Mouse (Mus musculus) stomach, postnatal 0 days (tissue): ENCODE data around the gene Fbxo11. TPM values are rescaled to one million over a fixed set of nuclear protein-coding genes. Genes with fewer than 3 reads are reported as not detected.

Experiments
- ATAC-seq: fragments of 200-750 bp; cut with Nextera tagmentation; 2 replicates; pipeline ENCODE4 v1.8.0; 2017; ENCODE audit not compliant: low FRiP score, low TSS enrichment
- DNase-seq: peaks from one replicate; pipeline ENCODE4 v3.0.0-alpha.2; 2016; ENCODE audit warnings: low spot score
- H3K27ac ChIP-seq: fragments of 300-500 bp; sonication (generic); replicated peaks from 2 replicates; pipeline ENCODE4 v1.5.1; 2014; ENCODE audit warnings: mild to moderate bottlenecking, control low read depth
- H3K27me3 ChIP-seq: fragments of 300-500 bp; sonication (generic); 2 replicates; pipeline ENCODE4 v1.6.1; 2014; ENCODE audit warnings: low read length; ENCODE audit not compliant: control insufficient read depth, insufficient read depth
- H3K36me3 ChIP-seq: fragments of 300-500 bp; sonication (generic); 2 replicates; pipeline ENCODE4 v1.6.1; 2014; ENCODE audit warnings: low read length, mixed read lengths; ENCODE audit not compliant: control insufficient read depth, insufficient read depth
- H3K4me1 ChIP-seq: fragments of 300-500 bp; sonication (generic); replicated peaks from 2 replicates; pipeline ENCODE4 v1.6.1; 2014; ENCODE audit warnings: antibody characterized with exemption; ENCODE audit not compliant: control insufficient read depth, insufficient read depth
- H3K4me2 ChIP-seq: fragments of 300-500 bp; sonication (generic); replicated peaks from 2 replicates; pipeline ENCODE4 v1.6.1; 2014; ENCODE audit warnings: low read depth, mild to moderate bottlenecking, control low read depth, moderate library complexity
- H3K4me3 ChIP-seq: fragments of 300-500 bp; sonication (generic); 2 replicates; pipeline ENCODE4 v1.5.1; 2014; ENCODE audit warnings: low read depth, low read length, control low read depth
- H3K9ac ChIP-seq: fragments of 300-500 bp; sonication (generic); 2 replicates; pipeline ENCODE4 v1.6.1; 2014; ENCODE audit warnings: mild to moderate bottlenecking, low read length, control low read depth, mixed read lengths
- H3K9me3 ChIP-seq: fragments of 300-500 bp; sonication (generic); 2 replicates; pipeline ENCODE4 v1.6.1; 2016; ENCODE audit warnings: low read length; ENCODE audit not compliant: control insufficient read depth
- CTCF ChIP-seq: IDR thresholded peaks from 2 replicates; pipeline ENCODE4 v1.5.1; 2016; ENCODE audit warnings: antibody characterized with exemption, low read depth, mild to moderate bottlenecking, moderate library complexity
- EP300 ChIP-seq: optimal IDR thresholded peaks from 2 replicates; pipeline ENCODE3; 2016; ENCODE audit warnings: antibody characterized with exemption
- WGBS: fragments of 180-500 bp; shearing (Covaris S2); extraction: QIAGEN DNeasy Blood & Tissue Kit; methylation state at CpG from one replicate; pipeline ENCODE4 v1.1.7; 2014; 5-methylcytosine and 5-hydroxymethylcytosine counted together
- polyA plus RNA-seq: library from polyadenylated mRNA; unstranded; fragments of >200 nt; fragmentation: Nextera tagmentation; extraction: Ambion mirVana; gene quantifications from 2 replicates; pipeline ENCODE4 v1.2.1, GENCODE M21; 2015

Fbxo11 gene
- polyA plus RNA-seq, 1 experiment from 2014 or later: 7.7 TPM

DNA sequence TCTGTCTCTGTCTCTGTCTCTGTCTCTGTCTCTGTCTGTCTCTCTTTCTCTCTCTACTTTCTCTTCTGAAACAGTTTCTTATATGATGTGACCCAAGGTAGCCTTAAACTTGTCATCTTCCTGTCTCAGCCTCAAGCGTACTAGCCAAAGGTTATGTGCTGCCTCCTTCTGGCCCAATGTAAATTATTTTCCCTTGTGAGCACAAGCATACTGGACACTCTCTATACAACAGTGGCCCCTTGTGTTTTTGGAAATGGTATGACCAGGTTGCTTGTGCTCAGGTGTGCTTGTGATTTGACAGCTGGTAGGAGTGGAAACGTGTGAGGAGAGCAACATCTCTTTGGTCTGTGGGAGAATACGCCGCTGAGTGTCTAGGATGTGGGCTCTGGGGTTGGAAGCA, 42.6 kb upstream of the Fbxo11 start:
- no peak for ATAC-seq
- H3K36me3 ChIP-seq: no peaks in the 10 kb centered on the region
- H3K4me3 ChIP-seq: no peak overlapping the region
- TF ChIP-seq EP300: no peak
- TF ChIP-seq CTCF: peak; percentile 70
- H3K4me1 ChIP-seq: no peaks in the 10 kb centered on the region
- H3K27ac ChIP-seq: no peak overlapping the region
- H3K4me2 ChIP-seq: no peak overlapping the region
- no peak overlapping the region for H3K9ac ChIP-seq
- DNase-seq: no peak
- no peaks in the 10 kb centered on the region for H3K27me3 ChIP-seq
- H3K9me3 ChIP-seq: no peaks in the 10 kb centered on the region
- 87% methylated on average over 4 of the region's 4 CpGs for WGBS

DNA sequence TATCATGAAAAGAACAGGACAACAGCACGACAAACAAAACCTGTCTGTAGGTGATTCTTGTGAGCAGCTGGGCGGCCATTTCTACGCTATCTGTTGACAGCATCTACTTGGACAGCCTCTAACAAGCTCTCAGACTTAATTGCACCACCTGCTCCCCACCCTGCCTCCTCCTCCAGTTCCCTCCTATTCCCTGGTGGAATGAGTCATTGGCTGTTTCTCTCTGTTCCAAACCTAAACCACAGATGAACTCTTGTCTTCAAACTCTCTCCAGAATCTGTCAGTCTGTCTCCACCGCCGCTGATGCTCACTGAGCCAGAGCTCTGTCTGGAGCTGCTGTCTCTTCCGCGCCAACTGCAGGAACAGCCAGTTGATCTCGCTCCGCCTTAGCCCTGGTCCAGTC, 41.3 kb upstream of the Fbxo11 start:
- no peak for DNase-seq
- H3K4me1 ChIP-seq: no peaks in the 10 kb centered on the region
- TF ChIP-seq CTCF (no peak), EP300 (no peak)
- no peak overlapping the region for H3K27ac ChIP-seq
- WGBS: 82% methylated on average over 9 of the region's 9 CpGs
- no peaks in the 10 kb centered on the region for H3K36me3 ChIP-seq
- H3K9ac ChIP-seq: no peak overlapping the region
- no peak for ATAC-seq
- H3K9me3 ChIP-seq: no peaks in the 10 kb centered on the region
- H3K4me3 ChIP-seq: no peak overlapping the region
- H3K4me2 ChIP-seq: no peak overlapping the region
- no peaks in the 10 kb centered on the region for H3K27me3 ChIP-seq

DNA sequence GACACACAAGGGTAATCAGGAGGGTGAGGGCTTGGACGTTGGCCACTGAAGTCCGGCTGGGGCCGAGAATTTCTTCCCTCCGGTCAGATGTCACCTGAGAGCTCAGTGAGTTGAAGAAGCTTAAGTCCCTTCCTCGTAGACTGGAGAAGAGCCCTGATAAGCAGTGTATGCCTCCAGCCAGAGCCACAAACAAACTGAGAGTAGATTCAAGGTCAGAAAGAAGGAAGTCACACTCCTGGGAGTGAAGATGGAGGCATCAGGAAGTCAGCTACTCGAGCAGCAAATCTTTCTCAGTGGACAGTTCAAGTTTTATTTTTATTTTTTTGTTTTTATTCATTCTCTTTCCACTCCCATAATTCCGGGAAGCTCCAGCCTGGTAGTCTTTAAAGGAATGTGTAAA, 37.5 kb upstream of the Fbxo11 start:
- no peaks in the 10 kb centered on the region for H3K27me3 ChIP-seq
- no peak overlapping the region for H3K4me3 ChIP-seq
- 57% methylated on average over 7 of the region's 7 CpGs for WGBS
- H3K36me3 ChIP-seq: no peaks in the 10 kb centered on the region
- ATAC-seq (no peak), DNase-seq (no peak)
- H3K4me2 ChIP-seq: no peak overlapping the region
- no peaks in the 10 kb centered on the region for H3K4me1 ChIP-seq
- H3K9me3 ChIP-seq: no peaks in the 10 kb centered on the region
- TF ChIP-seq CTCF (no peak), EP300 (no peak)
- H3K9ac ChIP-seq: no peak overlapping the region
- H3K27ac ChIP-seq: no peak overlapping the region

DNA sequence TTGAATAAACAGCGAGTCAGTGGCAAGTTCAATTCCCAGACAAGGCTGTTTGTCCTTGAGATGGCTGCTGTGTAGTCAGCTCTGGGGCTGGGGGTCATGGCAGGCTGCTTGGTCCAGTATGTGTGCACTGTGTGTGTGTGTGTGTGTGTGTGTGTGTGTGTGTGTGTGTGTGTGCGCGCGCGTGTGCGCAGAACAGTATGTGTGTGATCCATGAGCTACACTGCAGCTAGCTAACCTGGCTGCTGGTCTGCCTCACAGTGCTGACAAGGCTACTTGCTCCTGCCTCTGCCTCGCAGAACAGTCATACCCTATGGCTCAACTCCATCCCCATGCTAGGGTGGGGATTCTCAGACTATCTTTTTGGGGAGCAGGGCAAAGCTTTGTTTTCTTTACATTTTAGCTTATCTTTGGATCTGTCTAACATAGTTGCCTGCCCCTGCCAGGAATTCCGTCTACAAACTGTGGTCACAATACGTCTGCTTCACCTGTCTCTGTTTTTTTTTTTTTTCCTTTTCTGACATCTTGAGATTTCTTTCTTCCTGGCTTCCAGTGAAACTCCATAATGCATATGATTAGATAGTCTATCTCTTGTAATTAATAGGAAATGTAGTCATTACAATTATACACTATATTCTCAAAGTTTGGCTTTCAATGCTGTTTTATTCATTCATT, 33.2 kb upstream of the Fbxo11 start:
- Histone ChIP-seq H3K4me2 (no peak overlapping the region), H3K4me1 (no peaks in the 10 kb centered on the region), H3K36me3 (no peaks in the 10 kb centered on the region), H3K4me3 (no peak overlapping the region), H3K27ac (no peak overlapping the region), H3K9ac (no peak overlapping the region), H3K9me3 (no peaks in the 10 kb centered on the region), H3K27me3 (no peaks in the 10 kb centered on the region)
- WGBS: 70% methylated on average over 9 of the region's 9 CpGs
- DNase-seq (no peak), ATAC-seq (no peak)
- TF ChIP-seq CTCF (no peak), EP300 (no peak)

DNA sequence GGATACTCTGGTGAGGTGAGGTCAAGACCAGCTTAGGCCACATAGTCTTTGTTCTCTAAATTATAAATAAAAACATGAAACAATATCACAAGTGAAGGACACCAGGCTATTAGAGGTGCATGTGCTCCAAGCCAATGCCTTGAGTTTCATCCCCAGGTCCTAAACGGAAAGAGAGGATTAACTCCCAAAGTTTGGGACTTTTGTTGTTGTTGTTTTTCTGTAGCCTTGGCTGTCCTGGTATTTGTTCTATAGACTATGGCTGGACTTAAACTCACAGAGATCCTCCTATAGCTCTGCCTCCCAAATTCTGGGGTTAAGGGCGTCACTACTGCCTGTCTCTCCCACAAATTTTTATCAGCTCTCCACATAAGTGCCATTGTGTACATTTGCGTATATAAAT, 32.5 kb upstream of the Fbxo11 start:
- H3K9me3 ChIP-seq: no peaks in the 10 kb centered on the region
- 83% methylated on average over 3 of the region's 3 CpGs for WGBS
- no peaks in the 10 kb centered on the region for H3K27me3 ChIP-seq
- DNase-seq (no peak), ATAC-seq (no peak)
- TF ChIP-seq CTCF: no peak
- no peak for TF ChIP-seq EP300
- H3K4me3 ChIP-seq: no peak overlapping the region
- H3K36me3 ChIP-seq: no peaks in the 10 kb centered on the region
- no peak overlapping the region for H3K9ac ChIP-seq
- no peak overlapping the region for H3K4me2 ChIP-seq
- no peak overlapping the region for H3K27ac ChIP-seq
- H3K4me1 ChIP-seq: no peaks in the 10 kb centered on the region

DNA sequence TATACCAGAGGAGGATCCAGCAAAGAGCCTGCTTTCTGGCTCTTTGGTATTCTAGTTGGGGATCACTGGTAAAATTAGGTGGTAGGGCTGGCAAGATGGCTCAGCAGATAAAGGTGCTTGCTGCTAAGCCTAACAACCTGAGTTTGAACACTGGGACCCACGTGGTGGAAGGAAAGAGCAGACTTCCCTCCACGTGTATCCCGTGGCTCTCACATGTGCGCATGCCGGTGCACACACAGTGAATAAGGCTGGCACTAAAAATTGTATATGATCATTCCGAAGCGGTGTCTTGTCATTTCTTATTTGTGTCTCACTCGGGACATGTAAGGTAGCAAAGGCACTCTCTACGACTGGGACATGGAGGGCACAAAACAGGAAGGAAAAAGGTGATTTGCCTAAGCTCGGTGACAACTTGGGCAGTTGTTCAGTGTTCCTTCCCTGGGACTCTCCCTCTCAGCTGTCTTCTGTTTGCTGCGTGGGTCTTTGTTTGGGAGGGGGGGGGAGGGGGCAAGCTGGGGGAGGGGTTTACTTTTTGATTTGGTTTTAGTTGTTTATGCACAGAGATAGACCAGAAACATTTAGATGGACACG, 31.8 kb upstream of the Fbxo11 start:
- 80% methylated on average over 12 of the region's 12 CpGs for WGBS
- no peak for DNase-seq
- TF ChIP-seq EP300 (no peak), CTCF (no peak)

More for the DNA sequence above, 31.8 kb upstream of the Fbxo11 start:
- no peak overlapping the region for H3K9ac ChIP-seq
- no peaks in the 10 kb centered on the region for H3K36me3 ChIP-seq
- no peak for ATAC-seq
- H3K27ac ChIP-seq: no peak overlapping the region
- H3K4me2 ChIP-seq: no peak overlapping the region
- no peaks in the 10 kb centered on the region for H3K4me1 ChIP-seq
- no peaks in the 10 kb centered on the region for H3K9me3 ChIP-seq
- H3K4me3 ChIP-seq: no peak overlapping the region
- H3K27me3 ChIP-seq: no peaks in the 10 kb centered on the region
